12 mouse cellular contexts compared by ENCODE assay signal in the genomic region with DNA sequence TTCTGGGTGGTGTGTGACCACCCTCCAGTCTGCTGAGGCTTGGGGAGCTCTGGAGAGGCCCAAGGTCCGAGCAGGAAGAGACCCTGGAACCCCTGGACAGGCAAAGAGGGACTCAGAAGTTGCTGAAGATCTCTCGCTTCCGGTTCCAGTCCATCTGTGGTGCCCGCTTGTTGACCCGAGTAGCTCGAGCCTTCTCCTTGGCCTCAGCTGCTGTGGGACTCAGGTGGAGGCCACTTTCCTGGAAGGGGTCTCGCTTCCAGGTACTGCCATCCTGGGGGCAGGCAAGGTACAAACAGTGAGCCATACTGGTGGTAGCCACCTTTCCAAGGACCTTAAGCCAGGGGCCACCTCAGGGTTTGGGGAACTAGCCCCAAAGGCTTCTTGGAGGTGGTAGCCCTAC. TPM values are rescaled to one million over a fixed set of nuclear protein-coding genes. Genes with fewer than 3 reads are reported as not detected.
A peak's percentile ranks its signal among the peaks of the same experiment; 100 is the strongest.
DNase-seq lines count a peak whose midpoint lies in the region; ATAC-seq and TF ChIP-seq lines count a peak whose summit lies in the region.
"Had no signal": no experiment of that assay in that cellular context is flagged by ENCODE, and none has a peak within 500 bp of the region (broad histone marks: within the 10 kb centered on the region; RNA-seq: fewer than 3 reads in every experiment).

No protein-coding gene starts in this region.

- H3K9me3 ChIP-seq in hindbrain, embryonic 11.5 days (ENCODE audit: control insufficient read depth, low read length): no peaks in the 10 kb centered on the region
- H3K9me3 ChIP-seq in hindbrain, embryonic 16.5 days (ENCODE audit: control insufficient read depth, low read length): no peaks in the 10 kb centered on the region
- H3K9me3 ChIP-seq in intestine, embryonic 15.5 days: no peaks in the 10 kb centered on the region
- no peaks in the 10 kb centered on the region for H3K9me3 ChIP-seq in midbrain, embryonic 16.5 days (replicated peaks; ENCODE audit: control insufficient read depth, low read length, poor library complexity, severe bottlenecking)

- no peak for TF ChIP-seq POLR2A in spleen, adult 2 months (IDR thresholded peaks at IDR 0.05; ENCODE audit: low read depth, low read length)

- no peak for DNase-seq in hindbrain, embryonic 11.5 days (ENCODE audit: low spot score)
- DNase-seq in spleen, adult 2 months (ENCODE audit: low read depth in 1 of 2, low spot score in 2 of 2): no peak
- no peak for DNase-seq in spleen, adult 18-20 months
- DNase-seq in thymus, postnatal 0 days (ENCODE audit: low spot score): no peak
- DNase-seq in testis, postnatal 10 days (ENCODE audit: low spot score): no peak
- DNase-seq: cerebellum, postnatal 10 days; gastrocnemius, postnatal 14 days had no signal

- H3K36me3 ChIP-seq in hindbrain, embryonic 11.5 days (ENCODE audit: control insufficient read depth, insufficient read depth, low read length): no peaks in the 10 kb centered on the region
- peaks cover 3% of the 10 kb centered on the region; the same call in 1 of the 2 replicates for H3K36me3 ChIP-seq in hindbrain, embryonic 16.5 days (ENCODE audit: control insufficient read depth, insufficient read depth, low read length)
- H3K36me3 ChIP-seq in spleen, adult 2 months (ENCODE audit: control insufficient read depth, insufficient read depth, low read length): no peaks in the 10 kb centered on the region
- H3K36me3 ChIP-seq in intestine, embryonic 15.5 days: peaks cover 6% of the 10 kb centered on the region; the same call in 1 of the 2 replicates
- H3K36me3 ChIP-seq in midbrain, embryonic 16.5 days (ENCODE audit: control insufficient read depth, insufficient read depth, low read length): 0 out of 2 replicates have a peak, but pooled peaks cover 8% of the 10 kb centered on the region

- no peak for ATAC-seq in hindbrain, embryonic 11.5 days (ENCODE audit: low FRiP score)
- no peak for ATAC-seq in hindbrain, embryonic 16.5 days
- ATAC-seq in intestine, embryonic 15.5 days: no peak
- no peak for ATAC-seq in midbrain, embryonic 16.5 days

- no peak overlapping the region for H3K9ac ChIP-seq in hindbrain, embryonic 11.5 days (ENCODE audit: low read depth, low read length)
- no peak overlapping the region for H3K9ac ChIP-seq in hindbrain, embryonic 16.5 days (ENCODE audit: low read depth, low read length)
- H3K9ac ChIP-seq in intestine, embryonic 15.5 days: no peak overlapping the region
- no peak overlapping the region for H3K9ac ChIP-seq in midbrain, embryonic 16.5 days (ENCODE audit: low read depth, low read length)

- H3K4me3 ChIP-seq in hindbrain, embryonic 11.5 days (ENCODE audit: low read depth, low read length): no peak overlapping the region
- no peak overlapping the region for H3K4me3 ChIP-seq in hindbrain, embryonic 16.5 days (ENCODE audit: low read length)
- no peak overlapping the region for H3K4me3 ChIP-seq in spleen, adult 2 months (ENCODE audit: extremely low read depth, insufficient read depth, insufficient read length)
- no peak overlapping the region for H3K4me3 ChIP-seq in intestine, embryonic 15.5 days (replicated peaks)
- H3K4me3 ChIP-seq in midbrain, embryonic 16.5 days (ENCODE audit: low read depth, low read length): no peak overlapping the region

- H3K4me2 ChIP-seq in hindbrain, embryonic 11.5 days (replicated peaks; ENCODE audit: low read depth, low read length): no peak overlapping the region
- H3K4me2 ChIP-seq in hindbrain, embryonic 16.5 days (ENCODE audit: low read length): no peak overlapping the region
- no peak overlapping the region for H3K4me2 ChIP-seq in intestine, embryonic 15.5 days (replicated peaks)
- no peak overlapping the region for H3K4me2 ChIP-seq in midbrain, embryonic 16.5 days (ENCODE audit: low read length)
- H3K4me2 ChIP-seq: liver, embryonic 11.5 days had no signal

- 0 out of 2 replicates have a peak overlapping the region, but pooled peaks have one; percentile 42 for H3K27ac ChIP-seq in hindbrain, embryonic 11.5 days (ENCODE audit: low read depth, low read length)
- no peak overlapping the region for H3K27ac ChIP-seq in hindbrain, embryonic 16.5 days (ENCODE audit: low read depth, low read length)
- H3K27ac ChIP-seq in spleen, adult 2 months (ENCODE audit: insufficient read depth, low read length): peak overlapping the region; percentile 12; the same call in 1 of the 2 replicates
- H3K27ac ChIP-seq in intestine, embryonic 15.5 days: peak overlapping the region; percentile 89
- H3K27ac ChIP-seq in midbrain, embryonic 16.5 days (ENCODE audit: low read length): no peak overlapping the region

- H3K4me1 ChIP-seq in hindbrain, embryonic 11.5 days (replicated peaks; ENCODE audit: control insufficient read depth, insufficient read depth, low read length): no peaks in the 10 kb centered on the region
- H3K4me1 ChIP-seq in hindbrain, embryonic 16.5 days (ENCODE audit: control insufficient read depth, insufficient read depth, low read depth, low read length): no peaks in the 10 kb centered on the region
- H3K4me1 ChIP-seq in spleen, adult 2 months (ENCODE audit: control insufficient read depth, insufficient read depth, insufficient read length): no peaks in the 10 kb centered on the region
- peaks cover 29% of the 10 kb centered on the region for H3K4me1 ChIP-seq in intestine, embryonic 15.5 days (replicated peaks)
- no peaks in the 10 kb centered on the region for H3K4me1 ChIP-seq in midbrain, embryonic 16.5 days (ENCODE audit: control insufficient read depth, insufficient read depth, low read length)

- H3K27me3 ChIP-seq in hindbrain, embryonic 11.5 days (ENCODE audit: control insufficient read depth, insufficient read depth, low read length): no peaks in the 10 kb centered on the region
- no peaks in the 10 kb centered on the region for H3K27me3 ChIP-seq in hindbrain, embryonic 16.5 days (replicated peaks; ENCODE audit: control insufficient read depth, insufficient read depth, low read length)
- H3K27me3 ChIP-seq in spleen, adult 2 months (ENCODE audit: control insufficient read depth, insufficient read depth, low read length): no peaks in the 10 kb centered on the region
- no peaks in the 10 kb centered on the region for H3K27me3 ChIP-seq in intestine, embryonic 15.5 days (replicated peaks)
- H3K27me3 ChIP-seq in midbrain, embryonic 16.5 days (ENCODE audit: control insufficient read depth, insufficient read depth, low read depth, low read length): no peaks in the 10 kb centered on the region

- WGBS in hindbrain, embryonic 11.5 days: 91% methylated on average over 7 of the region's 7 CpGs
- WGBS in hindbrain, embryonic 16.5 days: 84% methylated on average over 7 of the region's 7 CpGs
- 84% methylated on average over 7 of the region's 7 CpGs for WGBS in spleen, adult 2 months
- 91% methylated on average over 7 of the region's 7 CpGs for WGBS in intestine, embryonic 15.5 days
- WGBS in midbrain, embryonic 16.5 days: 87% methylated on average over 7 of the region's 7 CpGs

- TF ChIP-seq CTCF in spleen, adult 2 months (IDR thresholded peaks at IDR 0.05; ENCODE audit: extremely low read depth, insufficient read depth, insufficient read length, insufficient replicate concordance): no peak

RNA-seq across cellular contexts. Expression of a gene that starts 7.6 kb away (rescaled TPM):
- polyA plus RNA-seq in hindbrain, embryonic 11.5 days (2014; fragmentation: Nextera tagmentation; extraction: Ambion mirVana): 12.0 and 16.2 TPM in 2 replicates
- 9.6 and 9.9 TPM in 2 replicates for polyA plus RNA-seq in hindbrain, embryonic 16.5 days (2015; fragmentation: Nextera tagmentation; extraction: Ambion mirVana)
- 7.1 and 8.1 TPM in 2 replicates for polyA plus RNA-seq in spleen, adult 2 months (2012; rRNA removed)
- 15.6 and 18.1 TPM in 2 replicates for polyA plus RNA-seq in intestine, embryonic 15.5 days (2015; fragmentation: Nextera tagmentation; extraction: Ambion mirVana)
- 9.8 and 10.0 TPM in 2 replicates for polyA plus RNA-seq in midbrain, embryonic 16.5 days (2015; fragmentation: Nextera tagmentation; extraction: Ambion mirVana)
- polyA plus RNA-seq in thymus, postnatal 0 days (2015; fragmentation: Nextera tagmentation; extraction: Ambion mirVana): 8.2 and 10.4 TPM in 2 replicates

RNA-seq across cellular contexts. Expression of a gene that starts 7.7 kb away (rescaled TPM):
- 46.5 and 53.6 TPM in 2 replicates for polyA plus RNA-seq in hindbrain, embryonic 11.5 days (2014; fragmentation: Nextera tagmentation; extraction: Ambion mirVana)
- polyA plus RNA-seq in hindbrain, embryonic 16.5 days (2015; fragmentation: Nextera tagmentation; extraction: Ambion mirVana): 65.8 and 80.9 TPM in 2 replicates
- 86.1 and 90.2 TPM in 2 replicates for polyA plus RNA-seq in spleen, adult 2 months (2012; rRNA removed)
- 41.0 and 45.7 TPM in 2 replicates for polyA plus RNA-seq in intestine, embryonic 15.5 days (2015; fragmentation: Nextera tagmentation; extraction: Ambion mirVana)
- polyA plus RNA-seq in midbrain, embryonic 16.5 days (2015; fragmentation: Nextera tagmentation; extraction: Ambion mirVana): 72.4 and 85.0 TPM in 2 replicates
- 25.0 and 26.0 TPM in 2 replicates for polyA plus RNA-seq in thymus, postnatal 0 days (2015; fragmentation: Nextera tagmentation; extraction: Ambion mirVana)

RNA-seq across cellular contexts. Expression of a gene that starts 10.0 kb away (rescaled TPM):
- 36.0 and 36.3 TPM in 2 replicates for polyA plus RNA-seq in hindbrain, embryonic 11.5 days (2014; fragmentation: Nextera tagmentation; extraction: Ambion mirVana)
- 60.8 TPM in 2 replicates for polyA plus RNA-seq in hindbrain, embryonic 16.5 days (2015; fragmentation: Nextera tagmentation; extraction: Ambion mirVana)
- 62.2 and 66.7 TPM in 2 replicates for polyA plus RNA-seq in spleen, adult 2 months (2012; rRNA removed)
- 43.9 and 49.2 TPM in 2 replicates for polyA plus RNA-seq in intestine, embryonic 15.5 days (2015; fragmentation: Nextera tagmentation; extraction: Ambion mirVana)
- polyA plus RNA-seq in midbrain, embryonic 16.5 days (2015; fragmentation: Nextera tagmentation; extraction: Ambion mirVana): 43.3 and 43.7 TPM in 2 replicates
- polyA plus RNA-seq in thymus, postnatal 0 days (2015; fragmentation: Nextera tagmentation; extraction: Ambion mirVana): 11.3 and 11.9 TPM in 2 replicates

RNA-seq across cellular contexts. Expression of a gene that starts 18.1 kb away (rescaled TPM):
- polyA plus RNA-seq in hindbrain, embryonic 11.5 days (2014; fragmentation: Nextera tagmentation; extraction: Ambion mirVana): not detected in 2 replicates
- 0.54 and 0.75 TPM in 2 replicates for polyA plus RNA-seq in hindbrain, embryonic 16.5 days (2015; fragmentation: Nextera tagmentation; extraction: Ambion mirVana)
- 0.71 and 1.7 TPM in 2 replicates for polyA plus RNA-seq in spleen, adult 2 months (2012; rRNA removed)
- polyA plus RNA-seq in intestine, embryonic 15.5 days (2015; fragmentation: Nextera tagmentation; extraction: Ambion mirVana): 0.30 and 0.56 TPM in 2 replicates
- polyA plus RNA-seq in midbrain, embryonic 16.5 days (2015; fragmentation: Nextera tagmentation; extraction: Ambion mirVana): 0.36 and 0.90 TPM in 2 replicates
- polyA plus RNA-seq in thymus, postnatal 0 days (2015; fragmentation: Nextera tagmentation; extraction: Ambion mirVana): 0.21 TPM in 1 of 2 replicates, not detected in the other
- polyA plus RNA-seq: neural tube, embryonic 11.5 days had no signal

RNA-seq across cellular contexts. Expression of a gene that starts 29.4 kb away (rescaled TPM):
- polyA plus RNA-seq in hindbrain, embryonic 11.5 days (2014; fragmentation: Nextera tagmentation; extraction: Ambion mirVana): 24.7 and 24.8 TPM in 2 replicates
- 10.8 and 18.7 TPM in 2 replicates for polyA plus RNA-seq in hindbrain, embryonic 16.5 days (2015; fragmentation: Nextera tagmentation; extraction: Ambion mirVana)
- polyA plus RNA-seq in spleen, adult 2 months (2012; rRNA removed): 59.7 and 77.0 TPM in 2 replicates
- polyA plus RNA-seq in intestine, embryonic 15.5 days (2015; fragmentation: Nextera tagmentation; extraction: Ambion mirVana): 20.0 and 20.5 TPM in 2 replicates
- 19.7 and 20.3 TPM in 2 replicates for polyA plus RNA-seq in midbrain, embryonic 16.5 days (2015; fragmentation: Nextera tagmentation; extraction: Ambion mirVana)
- 11.6 and 14.5 TPM in 2 replicates for polyA plus RNA-seq in thymus, postnatal 0 days (2015; fragmentation: Nextera tagmentation; extraction: Ambion mirVana)

Comparison
In these comparisons a context has a peak if more than half of its experiments do, and no peak if none do; other contexts are left out.
1. H3K27ac ChIP-seq: peak in hindbrain, embryonic 11.5 days (single experiment), spleen, adult 2 months (single experiment) and intestine, embryonic 15.5 days (single experiment); none in hindbrain, embryonic 16.5 days (single experiment) and midbrain, embryonic 16.5 days (single experiment).